Mouse (Mus musculus) kidney, postnatal 25 days (tissue): ENCODE data around the gene Cldn9.

ENCODE experiments used
- DNase-seq, 2 experiments: peaks; one replicate each; pipeline ENCODE4 v3.0.0; 2021; ENCODE audit warnings: mixed read lengths in 2 of 2

Gene Cldn9

GRCm38 (mm10) chr17:23680336-23680735 lies 3.5 kb downstream of the Cldn9 start:
- DNase-seq, result peak in 1 of 2 experiments; percentile 20

GRCm38 (mm10) chr17:23679127-23679835 lies 4.5 kb downstream of the Cldn9 start, which contains the start of gene Cldn6:
Gene Cldn6 (plus strand): TSS chr17:23679249.
- DNase-seq, result peak in 1 of 2 experiments; percentile 46

GRCm38 (mm10) chr17:23677236-23677679 lies 6.6 kb downstream of the Cldn9 start, which contains the start of gene Tnfrsf12a:
Gene Tnfrsf12a (minus strand): TSS chr17:23677468.
- DNase-seq, result peak; percentile 83 to 91

- peak; percentile 33 to 71 for DNase-seq
Observed at GRCm38 (mm10) chr17:23676473-23677031, 7.3 kb downstream of the Cldn9 start.

- peak; percentile 59 to 74 for DNase-seq
Observed at GRCm38 (mm10) chr17:23675564-23676281, 8.1 kb downstream of the Cldn9 start.

- DNase-seq, result peak; percentile 38 to 64
Observed at GRCm38 (mm10) chr17:23675127-23675526, 8.7 kb downstream of the Cldn9 start.

- peak in 1 of 2 experiments; percentile 59 for DNase-seq
Observed at GRCm38 (mm10) chr17:23674271-23674952, 9.4 kb downstream of the Cldn9 start.

- DNase-seq, result peak; percentile 94 to 97
Observed at GRCm38 (mm10) chr17:23673424-23674073, 10.3 kb downstream of the Cldn9 start, which contains the start of the genes Hcfc1r1 and Thoc6. Gene Hcfc1r1 (plus strand): TSS chr17:23673596. Gene Thoc6 (minus strand): TSS chr17:23673882.

GRCm38 (mm10) chr17:23672761-23673160 lies 11.1 kb downstream of the Cldn9 start:
- DNase-seq, result peak in 1 of 2 experiments; percentile 14

GRCm38 (mm10) chr17:23671519-23671918 lies 12.3 kb downstream of the Cldn9 start:
- DNase-seq, result peak in 1 of 2 experiments; percentile 14

- no peak for DNase-seq
Observed at GRCm38 (mm10) chr17:23670516-23671074, 13.2 kb downstream of the Cldn9 start.

- DNase-seq, result no peak
Observed at GRCm38 (mm10) chr17:23665511-23665910, 18.3 kb downstream of the Cldn9 start.

GRCm38 (mm10) chr17:23664556-23665021 lies 19.2 kb downstream of the Cldn9 start:
- no peak for DNase-seq

GRCm38 (mm10) chr17:23661526-23661925 lies 22.3 kb downstream of the Cldn9 start:
- peak in 1 of 2 experiments; percentile 44 for DNase-seq

- peak in 1 of 2 experiments; percentile 19 for DNase-seq
Observed at GRCm38 (mm10) chr17:23660876-23661200, 23.0 kb downstream of the Cldn9 start.

GRCm38 (mm10) chr17:23660117-23660875 lies 23.5 kb downstream of the Cldn9 start, which contains the start of gene Bicdl2:
Gene Bicdl2 (plus strand): TSS chr17:23660506.
- DNase-seq, result peak; percentile 86 to 89

GRCm38 (mm10) chr17:23658450-23658849 lies 25.4 kb downstream of the Cldn9 start:
- DNase-seq, result no peak

GRCm38 (mm10) chr17:23654410-23654809 lies 29.4 kb downstream of the Cldn9 start:
- no peak for DNase-seq

- DNase-seq, result no peak
Observed at GRCm38 (mm10) chr17:23654001-23654400, 29.8 kb downstream of the Cldn9 start.

GRCm38 (mm10) chr17:23653324-23653723 lies 30.5 kb downstream of the Cldn9 start:
- DNase-seq, result no peak

- no peak for DNase-seq
Observed at GRCm38 (mm10) chr17:23651363-23651762, 32.5 kb downstream of the Cldn9 start.
